Mouse (Mus musculus): ENCODE measurements around the gene Atp10a.

Gene Atp10a

GRCm38 (mm10) chr7:58844449-58844848 lies 188.5 kb downstream of the Atp10a start:
- POLR2A ChIA-PET = no interaction called here
- CTCF ChIA-PET = no interaction called here

GRCm38 (mm10) chr7:58858921-58859320 lies 203.0 kb downstream of the Atp10a start:
- ChIA-PET POLR2A (interaction anchor here in 1 of 4 experiments (0.5 kb wide), 1 partner anchor 768 kb away, joined by 3 read pairs; no protein-coding TSS in a partner anchor), CTCF (no interaction called here)

- ChIA-PET CTCF (no interaction called here), POLR2A (no interaction called here)
Observed at GRCm38 (mm10) chr7:58863174-58863573, 207.2 kb downstream of the Atp10a start.

- CTCF ChIA-PET = no interaction called here
Observed at GRCm38 (mm10) chr7:58866865-58867614, 211.1 kb downstream of the Atp10a start.

GRCm38 (mm10) chr7:58870661-58871060 lies 214.7 kb downstream of the Atp10a start:
- ChIA-PET CTCF (no interaction called here), POLR2A (no interaction called here)

More at GRCm38 (mm10) chr7:58866865-58867614, 211.1 kb downstream of the Atp10a start:
- POLR2A ChIA-PET = no interaction called here

GRCm38 (mm10) chr7:58873676-58874075 lies 217.7 kb downstream of the Atp10a start:
- ChIA-PET POLR2A (no interaction called here), CTCF (no interaction called here)

Measured in embryonic stem cell, embryonic (primary cell).